Mouse (Mus musculus) liver, embryonic 15.5 days (tissue): ENCODE results near the gene S100a2. TPM values are rescaled to one million over a fixed set of nuclear protein-coding genes. Genes with fewer than 3 reads are reported as not detected.

Experiments used
- ATAC-seq: fragments of 200-750 bp; cut with Nextera tagmentation; 2 replicates; pipeline ENCODE4 v1.8.0; 2017; ENCODE audit warnings: moderate number of reproducible peaks, mild to moderate bottlenecking, moderate library complexity; ENCODE audit not compliant: insufficient read depth
- H3K27ac ChIP-seq: fragments of 300-500 bp; sonication (generic); replicated peaks from 2 replicates; pipeline ENCODE4 v1.5.1; 2015; ENCODE audit warnings: mild to moderate bottlenecking, inconsistent platforms
- H3K27me3 ChIP-seq: fragments of 300-500 bp; sonication (generic); 2 replicates; pipeline ENCODE4 v1.6.1; 2015; ENCODE audit warnings: mild to moderate bottlenecking, inconsistent platforms
- H3K36me3 ChIP-seq: fragments of 300-500 bp; sonication (generic); replicated peaks from 2 replicates; pipeline ENCODE4 v1.6.1; 2015; ENCODE audit warnings: moderate library complexity, mild to moderate bottlenecking, inconsistent platforms
- H3K4me1 ChIP-seq: fragments of 300-500 bp; sonication (generic); replicated peaks from 2 replicates; pipeline ENCODE4 v1.6.1; 2015; ENCODE audit warnings: inconsistent platforms
- H3K4me2 ChIP-seq: fragments of 300-500 bp; sonication (generic); 2 replicates; pipeline ENCODE4 v1.6.1; 2015; ENCODE audit warnings: moderate library complexity, mild to moderate bottlenecking, inconsistent platforms
- H3K4me3 ChIP-seq: fragments of 300-500 bp; sonication (generic); replicated peaks from 2 replicates; pipeline ENCODE4 v1.5.1; 2015; ENCODE audit warnings: mild to moderate bottlenecking, inconsistent platforms
- H3K9ac ChIP-seq: fragments of 300-500 bp; sonication (generic); 2 replicates; pipeline ENCODE4 v1.6.1; 2015; ENCODE audit warnings: moderate library complexity, mild to moderate bottlenecking, inconsistent platforms
- H3K9me3 ChIP-seq: fragments of 300-500 bp; sonication (generic); replicated peaks from 2 replicates; pipeline ENCODE4 v1.6.1; 2016; ENCODE audit warnings: inconsistent platforms
- WGBS: fragments of 180-500 bp; shearing (Covaris S2); methylation state at CpG from one replicate; pipeline ENCODE4 v1.1.7; 2015; ENCODE audit warnings: mixed read lengths; ENCODE audit not compliant: insufficient replicate concordance; 5-methylcytosine and 5-hydroxymethylcytosine counted together
- polyA plus RNA-seq: library from polyadenylated mRNA; unstranded; fragments of >200 nt; fragmentation: Nextera tagmentation; extraction: Ambion mirVana; gene quantifications from 2 replicates; pipeline ENCODE4 v1.2.1, GENCODE M21; 2015

S100a2 gene
- polyA plus RNA-seq, 1 experiment from 2014 or later, result not detected

DNA sequence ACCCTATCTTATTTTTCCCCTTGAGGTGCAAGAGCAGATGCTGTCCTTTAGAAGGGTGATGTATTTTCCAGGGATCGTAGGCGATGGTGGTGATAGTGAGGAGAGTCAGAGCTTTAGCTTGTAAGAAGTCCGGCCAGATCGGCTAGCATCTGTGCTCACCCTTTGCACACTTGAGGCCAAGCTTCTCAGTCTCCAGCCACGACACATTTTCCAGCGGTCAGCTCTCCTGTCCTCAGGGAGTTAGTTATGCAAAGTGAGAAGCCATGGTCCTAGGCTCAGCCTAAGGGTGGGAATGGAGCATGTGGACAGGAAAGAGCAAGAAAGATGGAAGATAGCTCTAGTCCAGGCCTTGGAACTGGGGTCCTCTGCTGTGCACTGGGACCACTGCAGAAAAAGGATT lies 6.8 kb downstream of the S100a2 start:
- no peak for ATAC-seq
- Histone ChIP-seq H3K27ac (no peak overlapping the region), H3K4me1 (no peaks in the 10 kb centered on the region), H3K36me3 (no peaks in the 10 kb centered on the region), H3K4me3 (no peak overlapping the region), H3K4me2 (no peak overlapping the region), H3K27me3 (no peaks in the 10 kb centered on the region), H3K9ac (no peak overlapping the region), H3K9me3 (no peaks in the 10 kb centered on the region)
- WGBS, result 74% methylated on average over 6 of the region's 6 CpGs

DNA sequence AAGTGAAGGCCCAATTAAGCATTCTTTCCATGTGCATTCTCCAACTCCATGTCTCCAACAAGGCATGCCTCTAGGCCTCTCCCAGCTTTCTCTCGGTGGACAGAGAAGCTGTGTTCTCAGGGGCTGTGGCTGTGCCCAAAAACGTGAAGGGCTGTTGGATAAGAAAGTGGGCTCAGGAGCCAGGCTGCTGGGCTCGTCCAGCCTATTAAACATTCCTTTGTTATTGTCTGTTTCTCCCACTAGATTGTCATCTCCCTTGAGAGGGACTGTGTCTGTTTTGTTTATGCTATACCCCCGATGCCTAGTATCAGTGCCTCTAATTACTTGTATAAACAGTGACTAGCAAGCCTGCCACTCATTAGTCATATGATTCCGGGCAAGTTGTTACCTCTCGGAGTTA lies 7.7 kb downstream of the S100a2 start:
- H3K4me3 ChIP-seq, result no peak overlapping the region
- no peaks in the 10 kb centered on the region for H3K27me3 ChIP-seq
- no peak overlapping the region for H3K27ac ChIP-seq
- 51% methylated on average over 6 of the region's 6 CpGs for WGBS
- H3K9me3 ChIP-seq, result no peaks in the 10 kb centered on the region
- H3K36me3 ChIP-seq, result no peaks in the 10 kb centered on the region
- H3K4me1 ChIP-seq, result no peaks in the 10 kb centered on the region
- ATAC-seq, result no peak
- H3K9ac ChIP-seq, result no peak overlapping the region
- no peak overlapping the region for H3K4me2 ChIP-seq

DNA sequence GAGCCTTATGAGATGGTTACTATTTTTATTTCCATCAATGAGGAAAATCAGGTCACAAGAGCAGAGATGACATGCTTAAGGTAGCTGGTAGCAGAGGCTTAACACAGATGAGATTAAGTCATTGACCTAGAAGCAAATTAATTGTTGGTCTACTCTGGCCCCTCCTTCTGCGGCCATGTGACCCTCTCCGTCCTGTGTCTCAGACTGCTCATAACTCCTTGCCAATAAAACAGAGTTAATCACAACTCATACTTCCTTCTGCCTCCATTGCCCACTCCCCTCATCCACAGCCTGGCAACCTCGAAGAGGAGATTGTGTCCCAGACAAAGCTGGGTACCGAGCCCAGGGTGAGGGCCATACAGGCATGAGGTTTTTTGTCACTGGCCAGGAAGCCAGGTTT lies 8.2 kb downstream of the S100a2 start:
- Histone ChIP-seq H3K4me3 (no peak overlapping the region), H3K9ac (no peak overlapping the region), H3K27ac (no peak overlapping the region), H3K36me3 (no peaks in the 10 kb centered on the region), H3K4me2 (no peak overlapping the region), H3K9me3 (no peaks in the 10 kb centered on the region), H3K4me1 (no peaks in the 10 kb centered on the region), H3K27me3 (no peaks in the 10 kb centered on the region)
- WGBS, result 37% methylated on average over 4 of the region's 4 CpGs
- no peak for ATAC-seq

DNA sequence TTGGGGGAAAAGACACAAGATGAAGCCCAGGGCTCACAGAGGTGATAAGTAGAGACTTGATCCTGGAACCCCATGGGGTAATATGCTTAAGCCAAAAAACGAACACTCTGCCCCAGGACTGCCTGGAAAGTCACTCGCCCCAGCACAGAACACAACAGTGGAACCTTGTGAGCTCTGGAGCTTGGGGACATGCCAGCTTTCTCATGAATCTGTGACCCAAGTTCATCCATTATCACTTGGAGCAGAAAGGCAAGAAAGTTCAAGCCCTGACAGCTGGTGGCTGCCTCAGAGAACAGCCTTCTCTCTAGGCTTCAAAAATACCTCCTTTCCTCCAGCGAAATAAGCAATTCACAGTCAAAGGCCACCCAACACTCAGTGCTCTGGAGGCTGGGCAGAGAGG lies 9.4 kb downstream of the S100a2 start:
- no peak overlapping the region for H3K27ac ChIP-seq
- H3K9ac ChIP-seq, result no peak overlapping the region
- no peak for ATAC-seq
- no peaks in the 10 kb centered on the region for H3K36me3 ChIP-seq
- no peak overlapping the region for H3K4me3 ChIP-seq
- no peaks in the 10 kb centered on the region for H3K4me1 ChIP-seq
- no peaks in the 10 kb centered on the region for H3K9me3 ChIP-seq
- no peaks in the 10 kb centered on the region for H3K27me3 ChIP-seq
- 54% methylated on average over 3 of the region's 3 CpGs for WGBS
- H3K4me2 ChIP-seq, result no peak overlapping the region

DNA sequence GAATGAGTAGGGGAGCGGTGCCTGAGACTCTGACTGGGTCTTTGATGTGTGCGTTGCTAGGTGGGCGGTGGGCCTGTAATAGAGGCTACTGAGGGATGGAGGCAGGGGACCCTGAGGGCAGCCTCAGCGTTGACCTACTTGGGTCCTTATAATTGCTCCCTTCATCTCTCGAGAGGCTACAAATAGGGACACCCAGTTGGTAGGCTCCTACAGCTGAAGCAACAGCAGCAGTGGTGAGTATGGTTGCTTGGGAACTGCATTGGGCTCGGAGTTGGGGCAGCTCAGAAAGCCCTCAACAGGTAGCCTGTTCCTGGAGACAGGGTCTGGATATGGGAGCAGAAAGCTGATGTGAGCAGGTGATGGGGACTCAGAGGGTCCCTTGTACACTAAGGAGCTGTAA lies 10.0 kb downstream of the S100a2 start:
- Histone ChIP-seq H3K4me2 (no peak overlapping the region), H3K9ac (no peak overlapping the region), H3K27me3 (no peaks in the 10 kb centered on the region), H3K36me3 (no peaks in the 10 kb centered on the region), H3K27ac (no peak overlapping the region), H3K9me3 (no peaks in the 10 kb centered on the region), H3K4me3 (no peak overlapping the region), H3K4me1 (no peaks in the 10 kb centered on the region)
- no peak for ATAC-seq
- WGBS, result 68% methylated on average over 6 of the region's 6 CpGs

DNA sequence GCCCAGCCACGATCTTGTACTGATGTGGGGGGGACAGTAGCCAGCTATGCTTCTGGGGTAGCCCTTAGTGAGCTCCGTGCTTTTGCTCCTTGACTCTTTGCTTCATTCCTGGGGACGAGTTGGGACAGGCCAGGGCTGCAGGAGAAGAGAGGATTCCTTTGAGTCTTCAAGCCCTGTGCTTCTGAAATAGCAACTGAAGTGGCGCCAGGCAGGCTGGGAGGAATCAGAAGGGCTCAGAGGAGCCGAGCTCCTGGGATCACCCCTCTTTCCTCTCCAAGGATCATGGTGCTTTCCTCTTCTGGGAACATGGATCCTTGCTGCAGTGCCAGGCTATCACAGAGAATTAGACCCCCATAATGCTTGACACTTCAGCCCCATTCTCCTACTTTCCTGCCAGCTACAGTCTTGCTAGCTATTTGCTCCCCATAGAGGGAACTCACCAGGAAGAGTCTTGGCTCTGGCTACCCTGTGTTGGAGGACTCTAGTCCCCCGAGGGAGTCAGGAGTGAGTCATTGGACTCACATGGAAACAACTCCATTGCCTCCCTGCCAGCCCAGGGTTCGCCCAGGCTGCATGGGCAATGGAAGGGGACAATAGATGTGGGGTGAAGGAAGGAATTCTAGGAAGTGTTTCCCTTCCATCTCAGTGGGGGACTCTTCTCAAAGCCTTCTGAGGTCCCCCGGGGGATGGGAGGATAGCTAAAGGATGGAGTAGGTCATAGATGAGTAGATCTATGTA lies 10.6 kb downstream of the S100a2 start:
- no peak overlapping the region for H3K27ac ChIP-seq
- ATAC-seq, result no peak
- no peak overlapping the region for H3K9ac ChIP-seq
- no peaks in the 10 kb centered on the region for H3K9me3 ChIP-seq
- H3K27me3 ChIP-seq, result no peaks in the 10 kb centered on the region
- WGBS, result 63% methylated on average over 8 of the region's 8 CpGs
- no peaks in the 10 kb centered on the region for H3K36me3 ChIP-seq
- no peaks in the 10 kb centered on the region for H3K4me1 ChIP-seq
- H3K4me3 ChIP-seq, result no peak overlapping the region
- H3K4me2 ChIP-seq, result no peak overlapping the region

DNA sequence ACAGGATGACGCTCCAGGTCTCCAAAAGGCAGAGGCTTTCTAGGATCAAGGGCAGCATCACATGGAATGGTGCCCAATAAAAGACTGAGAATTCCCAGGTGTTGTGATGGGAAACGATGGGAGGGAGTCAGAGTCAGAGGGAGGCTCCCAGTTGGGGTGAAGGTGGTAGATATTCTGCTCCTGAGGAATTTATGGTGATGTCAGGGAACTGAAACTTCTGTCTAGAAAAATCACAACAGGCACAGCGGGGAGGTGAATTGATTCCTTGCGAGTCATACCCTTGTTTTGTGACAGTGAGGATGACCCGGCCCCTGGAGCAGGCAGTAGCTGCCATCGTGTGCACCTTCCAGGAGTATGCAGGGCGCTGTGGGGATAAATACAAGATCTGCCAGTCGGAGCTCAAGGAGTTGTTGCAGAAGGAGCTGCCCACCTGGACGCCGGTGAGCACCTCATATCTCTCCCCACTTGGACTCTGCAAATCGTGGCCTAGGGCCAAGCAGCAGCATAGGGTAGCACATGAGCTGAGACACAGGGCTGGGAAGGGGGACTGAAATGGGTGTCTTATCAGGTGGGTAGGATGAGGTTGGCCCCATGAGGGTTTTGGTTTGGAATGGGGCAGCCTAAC lies 11.6 kb downstream of the S100a2 start, which contains the start of gene Gm42674:
Gm42674 (plus strand) TSS at position 419 of the 625 bp plus-strand sequence.
- Histone ChIP-seq H3K27me3 (no peaks in the 10 kb centered on the region), H3K4me2 (no peak within 1 kb of the TSS), H3K9me3 (no peaks in the 10 kb centered on the region), H3K4me1 (no peaks in the 10 kb centered on the region), H3K9ac (no peak within 1 kb of the TSS), H3K27ac (no peak within 1 kb of the TSS), H3K36me3 (no peaks in the 10 kb centered on the region), H3K4me3 (no peak within 1 kb of the TSS)
- ATAC-seq, result no peak
- 61% methylated on average over 11 of the region's 11 CpGs for WGBS

DNA sequence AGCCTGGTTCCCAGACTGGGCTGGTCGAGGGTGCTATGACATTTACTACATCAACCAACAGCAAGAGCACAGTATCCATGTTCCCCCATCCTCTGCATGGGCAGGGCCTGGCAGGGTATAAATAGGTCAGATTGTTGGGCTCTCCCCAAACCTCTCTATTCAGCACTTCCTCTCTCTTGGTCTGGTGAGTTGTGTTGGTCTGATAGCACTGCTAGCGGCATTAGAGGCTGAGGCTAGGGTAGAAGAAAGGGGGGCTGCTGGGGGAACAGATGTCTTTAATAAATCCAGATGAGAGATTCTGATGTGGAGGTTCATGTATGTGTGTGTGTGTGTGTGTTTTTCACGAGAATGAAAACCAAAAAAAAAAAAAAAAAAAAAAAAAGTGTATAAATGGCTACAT lies 13.6 kb downstream of the S100a2 start, which contains the start of gene S100a4:
S100a4 (plus strand) TSS at position 149 of the 400 bp plus-strand sequence.
- no peak within 1 kb of the TSS for H3K27ac ChIP-seq
- H3K9ac ChIP-seq, result no peak within 1 kb of the TSS
- H3K9me3 ChIP-seq, result no peaks in the 10 kb centered on the region
- no peak for ATAC-seq
- no peak within 1 kb of the TSS for H3K4me3 ChIP-seq
- no peaks in the 10 kb centered on the region for H3K36me3 ChIP-seq
- H3K4me1 ChIP-seq, result no peaks in the 10 kb centered on the region
- H3K4me2 ChIP-seq, result no peak within 1 kb of the TSS
- H3K27me3 ChIP-seq, result peaks cover 4% of the 10 kb centered on the region; the same call in 1 of the 2 replicates
- WGBS, result 12% methylated on average over 3 of the region's 3 CpGs

DNA sequence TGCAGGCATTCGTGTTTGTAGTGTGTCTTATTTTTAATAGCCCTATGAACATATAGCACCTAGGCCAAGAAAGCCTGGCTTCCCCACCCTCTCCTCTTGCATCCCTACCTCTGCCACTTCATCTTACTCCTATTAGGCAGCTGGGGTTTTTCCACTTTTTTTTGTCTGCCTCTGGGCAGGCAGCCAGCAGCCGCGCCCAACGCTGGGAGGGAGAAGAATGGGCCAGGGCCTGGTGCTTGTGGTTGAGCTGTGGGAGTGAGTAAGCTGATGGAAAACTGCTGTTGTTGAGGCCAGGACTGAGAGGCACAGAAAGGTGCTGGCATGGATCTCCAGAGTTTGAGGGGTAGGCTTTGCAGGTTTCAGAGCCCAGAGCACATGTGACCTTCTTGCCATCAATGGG lies 14.4 kb downstream of the S100a2 start:
- no peak for ATAC-seq
- Histone ChIP-seq H3K27me3 (peaks cover 4% of the 10 kb centered on the region; the same call in 1 of the 2 replicates), H3K27ac (no peak overlapping the region), H3K4me2 (no peak overlapping the region), H3K4me1 (no peaks in the 10 kb centered on the region), H3K9me3 (no peaks in the 10 kb centered on the region), H3K9ac (no peak overlapping the region), H3K36me3 (no peaks in the 10 kb centered on the region), H3K4me3 (no peak overlapping the region)
- WGBS, result 24% methylated on average over 4 of the region's 4 CpGs

DNA sequence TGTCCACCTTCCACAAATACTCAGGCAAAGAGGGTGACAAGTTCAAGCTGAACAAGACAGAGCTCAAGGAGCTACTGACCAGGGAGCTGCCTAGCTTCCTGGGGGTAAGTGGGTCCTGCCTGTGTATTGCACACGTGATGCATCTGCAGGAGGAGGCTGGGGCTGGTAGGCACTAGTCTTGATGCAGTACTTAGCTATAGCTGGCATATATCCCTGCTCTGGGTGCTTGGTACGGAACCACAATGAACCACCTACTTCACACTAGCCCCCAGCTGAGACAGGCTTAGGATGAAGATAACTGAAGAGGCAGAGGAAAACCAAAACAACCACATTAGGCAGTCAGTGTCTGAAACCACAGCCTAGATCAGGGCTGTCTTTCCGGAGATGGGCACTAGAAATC lies 15.0 kb downstream of the S100a2 start:
- Histone ChIP-seq H3K4me2 (no peak overlapping the region), H3K36me3 (no peaks in the 10 kb centered on the region), H3K4me3 (no peak overlapping the region), H3K27me3 (peaks cover 4% of the 10 kb centered on the region; the same call in 1 of the 2 replicates), H3K9me3 (no peaks in the 10 kb centered on the region), H3K27ac (no peak overlapping the region), H3K9ac (no peak overlapping the region), H3K4me1 (no peaks in the 10 kb centered on the region)
- WGBS, result 27% methylated on average over 3 of the region's 3 CpGs
- no peak for ATAC-seq

DNA sequence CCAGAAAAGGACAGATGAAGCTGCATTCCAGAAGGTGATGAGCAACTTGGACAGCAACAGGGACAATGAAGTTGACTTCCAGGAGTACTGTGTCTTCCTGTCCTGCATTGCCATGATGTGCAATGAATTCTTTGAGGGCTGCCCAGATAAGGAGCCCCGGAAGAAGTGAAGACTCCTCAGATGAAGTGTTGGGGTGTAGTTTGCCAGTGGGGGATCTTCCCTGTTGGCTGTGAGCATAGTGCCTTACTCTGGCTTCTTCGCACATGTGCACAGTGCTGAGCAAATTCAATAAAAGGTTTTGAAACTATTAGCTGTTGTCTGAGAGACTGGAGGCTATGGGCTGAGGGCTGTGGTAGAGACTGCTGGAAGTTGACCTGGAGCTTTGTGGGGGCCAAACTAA lies 15.7 kb downstream of the S100a2 start:
- H3K9me3 ChIP-seq, result no peaks in the 10 kb centered on the region
- no peak for ATAC-seq
- H3K9ac ChIP-seq, result no peak overlapping the region
- no peaks in the 10 kb centered on the region for H3K36me3 ChIP-seq
- H3K4me1 ChIP-seq, result no peaks in the 10 kb centered on the region
- WGBS, result 54% methylated on average over 2 of the region's 2 CpGs
- peaks cover 4% of the 10 kb centered on the region; the same call in 1 of the 2 replicates for H3K27me3 ChIP-seq
- H3K4me2 ChIP-seq, result no peak overlapping the region
- H3K4me3 ChIP-seq, result no peak overlapping the region
- no peak overlapping the region for H3K27ac ChIP-seq
